24 mouse cellular contexts compared by ENCODE assay signal in genomic region chr4:70553230-70553797, GRCm38 (mm10).
"Had no signal": no experiment of that assay in that cellular context is flagged by ENCODE, and none has a peak within 500 bp of the region (broad histone marks: within the 10 kb centered on the region; RNA-seq: fewer than 3 reads in every experiment).

No protein-coding gene starts in this region.

- H3K27ac ChIP-seq: gastrocnemius, adult 2 months; heart, embryonic 10.5 days; hindbrain, embryonic 10.5 days; hindbrain, embryonic 12.5 days; hindbrain, embryonic 14.5 days; intestine, embryonic 15.5 days; kidney, postnatal 0 days; layer of hippocampus, adult 2 months; left cerebral cortex, adult 2 months; limb, embryonic 10.5 days; limb, embryonic 12.5 days; liver, embryonic 12.5 days; liver, embryonic 14.5 days had no signal

- H3K4me3 ChIP-seq: gastrocnemius, adult 2 months; heart, embryonic 10.5 days; heart, embryonic 12.5 days; hindbrain, embryonic 10.5 days; hindbrain, embryonic 12.5 days; intestine, embryonic 15.5 days; layer of hippocampus, adult 2 months; left cerebral cortex, adult 2 months; limb, embryonic 10.5 days; limb, embryonic 12.5 days; liver, embryonic 12.5 days had no signal

- H3K27me3 ChIP-seq: heart, embryonic 12.5 days; hindbrain, embryonic 12.5 days; intestine, embryonic 15.5 days; limb, embryonic 12.5 days; liver, embryonic 12.5 days had no signal

- H3K4me2 ChIP-seq: heart, embryonic 12.5 days; hindbrain, embryonic 12.5 days; hindbrain, embryonic 14.5 days; intestine, embryonic 15.5 days; limb, embryonic 12.5 days; liver, embryonic 12.5 days had no signal

- H3K4me1 ChIP-seq: heart, embryonic 10.5 days; heart, embryonic 12.5 days; hindbrain, embryonic 10.5 days; hindbrain, embryonic 12.5 days; intestine, embryonic 15.5 days; limb, embryonic 10.5 days; limb, embryonic 12.5 days; liver, embryonic 12.5 days had no signal

- H3K9ac ChIP-seq: heart, embryonic 12.5 days; hindbrain, embryonic 12.5 days; hindbrain, embryonic 14.5 days; intestine, embryonic 15.5 days; limb, embryonic 12.5 days; liver, embryonic 12.5 days; liver, embryonic 14.5 days had no signal

- ATAC-seq: forebrain, embryonic 16.5 days; hindbrain, embryonic 16.5 days; inflammation-experienced regulatory T-cells, adult 6 months; intestine, embryonic 15.5 days; intestine, postnatal 0 days; liver, embryonic 12.5 days had no signal

- DNase-seq: gastrocnemius, adult 2 months; gastrocnemius, postnatal 10 days; gastrocnemius, postnatal 25 days; heart, adult 18-20 months; heart, postnatal 10 days; heart, postnatal 4 days; liver had no signal

- H3K36me3 ChIP-seq: heart, embryonic 10.5 days; heart, embryonic 12.5 days; hindbrain, embryonic 10.5 days; hindbrain, embryonic 12.5 days; intestine, embryonic 15.5 days; limb, embryonic 10.5 days; limb, embryonic 12.5 days; liver, embryonic 12.5 days had no signal

- H3K9me3 ChIP-seq: heart, embryonic 10.5 days; heart, embryonic 12.5 days; hindbrain, embryonic 10.5 days; hindbrain, embryonic 12.5 days; intestine, embryonic 15.5 days; limb, embryonic 10.5 days; limb, embryonic 12.5 days; liver, embryonic 12.5 days had no signal
